Mouse (Mus musculus): ENCODE measurements around the gene Cbs.

Gene Cbs

DNA sequence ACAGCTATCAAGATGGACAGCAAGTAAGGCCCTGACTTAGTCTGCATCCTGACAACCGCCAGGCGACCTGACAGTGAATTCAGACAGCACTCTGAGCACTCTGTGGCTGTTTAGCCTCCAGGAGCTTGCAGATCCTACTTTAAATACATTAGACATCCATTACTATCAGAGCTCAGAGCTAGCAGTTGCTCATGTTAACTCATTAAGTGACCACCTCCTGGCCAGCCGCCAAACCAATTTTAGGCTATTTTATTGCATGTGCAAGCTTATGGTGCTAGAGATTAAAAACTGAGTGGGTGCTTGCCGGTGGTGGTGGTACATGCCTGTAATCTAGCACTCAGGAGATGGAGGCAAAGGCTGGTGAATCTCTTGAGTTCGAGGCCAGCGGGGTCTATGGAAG is 53.3 kb downstream of the Cbs start:
- DNase-seq: no peak

DNA sequence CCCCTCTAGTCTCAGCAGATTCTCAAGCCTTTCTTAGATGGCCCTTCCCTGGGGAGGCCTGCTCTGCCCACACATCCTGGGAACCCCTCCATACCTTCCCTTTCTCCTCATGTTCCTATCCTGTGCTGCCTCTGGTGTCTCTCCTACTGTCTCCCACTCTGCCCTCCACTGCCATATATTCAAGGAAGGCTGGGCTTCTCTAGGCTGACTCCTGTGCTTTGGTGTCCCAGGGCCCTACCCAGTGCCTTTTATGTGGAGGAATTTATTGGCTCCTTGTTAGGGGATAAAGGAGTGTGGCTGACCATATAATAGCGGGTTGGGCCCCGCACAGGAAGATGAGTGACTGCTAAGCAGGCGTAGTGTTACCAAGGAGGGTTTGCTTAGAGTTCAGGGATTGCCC is 53.9 kb downstream of the Cbs start:
- no peak for DNase-seq

DNA sequence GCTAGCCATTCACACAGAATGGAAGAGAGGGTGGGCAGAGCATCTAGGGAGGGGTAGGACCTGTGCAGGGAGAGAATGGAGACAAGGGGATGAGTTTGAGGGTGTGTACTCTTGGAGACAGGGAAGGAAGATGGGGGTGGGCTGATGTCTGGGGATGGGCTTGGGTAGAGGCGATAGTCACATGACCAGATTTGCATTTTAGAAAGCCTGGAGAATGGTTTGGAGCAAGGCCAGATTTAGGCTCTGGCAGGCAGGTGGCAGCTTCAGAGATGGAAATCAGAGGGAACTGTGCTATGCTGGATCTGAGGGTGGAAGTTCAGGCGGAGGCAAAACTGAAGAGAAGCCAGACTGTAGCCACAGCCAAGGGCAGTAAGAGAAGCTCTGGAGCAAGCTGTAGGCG is 56.7 kb downstream of the Cbs start:
- DNase-seq: no peak

DNA sequence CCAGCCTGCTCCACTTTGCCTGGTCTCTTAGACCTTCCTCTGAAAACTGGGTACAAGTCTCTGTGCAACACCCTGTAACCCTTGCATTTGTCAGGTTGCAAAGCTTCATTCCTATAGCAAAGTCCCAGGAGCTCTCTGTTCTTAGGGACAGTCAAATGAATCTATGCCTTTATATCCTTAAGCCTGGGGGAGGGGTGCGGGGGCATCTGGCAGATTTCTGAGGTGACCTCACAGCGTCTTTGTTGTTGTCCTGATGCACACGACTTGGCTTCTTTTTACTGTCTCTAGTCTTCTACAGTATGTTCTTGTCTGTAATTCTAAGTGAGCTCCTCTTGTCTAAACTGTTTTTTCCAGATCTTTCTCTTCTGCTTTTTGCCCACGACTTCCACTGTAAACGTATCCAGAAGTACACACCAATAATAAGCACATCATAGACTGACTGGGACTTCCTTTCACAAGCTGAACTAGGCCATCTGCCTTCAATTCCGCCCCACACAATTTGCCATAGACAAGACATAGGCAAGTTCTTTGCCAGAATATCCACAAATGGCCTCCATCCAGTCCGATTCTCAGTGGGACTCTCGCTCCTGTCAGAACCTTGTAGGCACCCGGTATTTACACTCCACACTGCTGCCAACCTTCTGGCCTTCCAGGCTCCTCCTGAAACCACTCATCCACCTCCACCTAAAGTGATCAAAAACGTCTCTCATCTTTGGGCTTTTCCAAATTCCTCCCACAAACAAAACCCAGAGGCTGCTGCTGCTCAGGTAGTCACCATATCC is 60.5 kb downstream of the Cbs start:
- DNase-seq: no peak

DNA sequence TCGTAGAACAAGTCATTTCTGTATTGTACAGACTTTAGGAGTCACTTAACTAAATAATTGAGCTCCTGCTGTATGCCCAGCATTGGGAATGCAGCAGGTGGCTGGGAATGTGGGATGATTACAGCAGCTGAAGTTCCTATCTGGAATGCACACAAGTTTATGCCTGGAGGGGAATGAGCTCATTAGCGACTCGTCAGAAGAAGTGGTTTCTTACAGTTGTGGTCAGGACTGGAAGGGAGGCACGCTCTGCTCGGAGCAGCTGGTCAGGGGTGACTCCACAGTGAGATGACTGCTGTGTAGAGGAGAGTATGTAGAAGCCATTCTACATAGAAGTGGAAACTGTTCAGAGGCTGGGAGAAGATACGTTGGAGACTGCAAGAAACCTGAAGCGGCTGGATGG is 62.4 kb downstream of the Cbs start:
- no peak for DNase-seq

DNA sequence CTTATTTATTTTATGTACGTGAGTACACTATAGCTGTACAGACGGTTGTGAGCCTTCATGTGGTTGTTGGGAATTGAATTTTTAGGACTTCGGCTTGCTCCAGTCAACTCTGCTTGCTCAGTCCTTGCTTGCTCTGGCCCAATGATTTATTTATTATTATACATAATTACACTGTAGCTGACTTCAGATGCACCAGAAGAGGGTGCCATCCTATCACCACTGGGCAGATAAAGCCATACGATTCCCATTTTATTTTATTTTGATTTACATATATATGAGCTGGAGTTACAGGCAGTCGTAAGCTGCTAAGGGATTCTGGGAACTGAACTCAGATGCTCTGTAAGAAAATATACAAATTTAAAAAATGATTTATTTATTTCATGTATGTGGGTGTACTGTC is 65.3 kb downstream of the Cbs start:
- DNase-seq: no peak

DNA sequence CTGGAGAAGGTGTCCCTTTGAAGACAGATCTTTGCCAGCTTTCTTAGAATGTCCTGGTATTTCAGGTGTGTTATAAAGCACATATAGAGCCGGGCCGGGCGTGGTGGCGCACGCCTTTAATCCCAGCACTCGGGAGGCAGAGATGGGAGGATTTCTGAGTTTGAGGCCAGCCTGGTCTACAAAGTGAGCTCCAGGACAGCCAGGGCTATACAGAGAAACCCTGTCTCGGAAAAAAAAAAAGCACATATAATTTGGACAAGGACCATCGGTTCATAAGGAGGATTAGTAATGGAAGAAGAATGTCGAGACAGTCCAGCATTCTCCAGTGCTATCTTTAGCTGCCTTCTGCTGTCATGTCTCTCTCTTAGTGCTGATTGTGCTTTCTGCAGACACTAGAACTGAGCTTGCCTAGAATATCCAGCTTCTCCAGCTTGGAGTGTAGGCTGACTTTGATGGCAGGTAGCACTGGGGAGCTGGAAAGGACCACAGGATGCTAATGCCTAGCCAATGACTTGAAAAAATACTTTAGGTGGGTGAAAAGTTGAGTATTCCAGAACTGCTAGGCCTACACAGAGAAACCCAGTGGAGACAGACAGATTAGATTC is 66.6 kb downstream of the Cbs start:
- peak in 1 of 2 experiments; percentile 21 for DNase-seq

DNA sequence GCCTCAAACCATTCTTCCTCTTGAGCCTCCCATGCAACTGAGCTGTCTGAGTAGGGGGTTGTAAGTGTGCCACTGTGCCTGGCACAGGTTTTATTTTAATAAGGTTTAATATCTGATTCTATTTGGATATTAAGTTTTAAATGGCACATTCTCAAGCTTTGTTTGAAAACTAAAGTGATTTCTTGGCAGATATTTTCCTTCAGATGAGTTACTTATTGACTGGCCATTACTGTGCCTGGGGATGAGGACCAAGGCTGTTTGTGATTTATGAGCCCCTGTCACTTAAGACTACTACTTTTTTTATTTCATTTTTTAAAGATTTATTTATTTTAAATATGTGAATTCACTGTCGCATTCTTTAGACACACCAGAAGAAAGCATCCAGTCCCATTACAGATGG is 67.3 kb downstream of the Cbs start:
- no peak for DNase-seq

DNA sequence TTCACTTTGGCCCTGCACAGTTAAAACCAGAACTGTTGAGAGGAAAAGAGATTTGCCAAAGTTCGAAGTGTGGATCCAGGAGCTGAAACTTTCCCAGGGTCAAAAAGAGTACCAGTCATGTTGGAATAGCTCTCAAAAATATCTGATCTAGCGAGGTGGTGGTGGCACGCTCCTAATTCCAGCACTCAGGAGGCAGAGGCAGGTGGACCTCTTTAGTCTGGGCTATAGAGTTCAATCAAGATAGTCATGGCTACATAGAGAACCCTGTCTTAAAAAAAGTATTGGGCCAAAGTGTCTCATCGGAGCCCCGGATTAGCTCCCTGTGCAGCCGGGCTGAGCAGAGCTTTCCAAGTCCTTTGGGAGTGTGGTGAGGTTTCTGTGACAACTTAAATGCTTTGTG is 70.8 kb downstream of the Cbs start:
- no peak for DNase-seq

DNA sequence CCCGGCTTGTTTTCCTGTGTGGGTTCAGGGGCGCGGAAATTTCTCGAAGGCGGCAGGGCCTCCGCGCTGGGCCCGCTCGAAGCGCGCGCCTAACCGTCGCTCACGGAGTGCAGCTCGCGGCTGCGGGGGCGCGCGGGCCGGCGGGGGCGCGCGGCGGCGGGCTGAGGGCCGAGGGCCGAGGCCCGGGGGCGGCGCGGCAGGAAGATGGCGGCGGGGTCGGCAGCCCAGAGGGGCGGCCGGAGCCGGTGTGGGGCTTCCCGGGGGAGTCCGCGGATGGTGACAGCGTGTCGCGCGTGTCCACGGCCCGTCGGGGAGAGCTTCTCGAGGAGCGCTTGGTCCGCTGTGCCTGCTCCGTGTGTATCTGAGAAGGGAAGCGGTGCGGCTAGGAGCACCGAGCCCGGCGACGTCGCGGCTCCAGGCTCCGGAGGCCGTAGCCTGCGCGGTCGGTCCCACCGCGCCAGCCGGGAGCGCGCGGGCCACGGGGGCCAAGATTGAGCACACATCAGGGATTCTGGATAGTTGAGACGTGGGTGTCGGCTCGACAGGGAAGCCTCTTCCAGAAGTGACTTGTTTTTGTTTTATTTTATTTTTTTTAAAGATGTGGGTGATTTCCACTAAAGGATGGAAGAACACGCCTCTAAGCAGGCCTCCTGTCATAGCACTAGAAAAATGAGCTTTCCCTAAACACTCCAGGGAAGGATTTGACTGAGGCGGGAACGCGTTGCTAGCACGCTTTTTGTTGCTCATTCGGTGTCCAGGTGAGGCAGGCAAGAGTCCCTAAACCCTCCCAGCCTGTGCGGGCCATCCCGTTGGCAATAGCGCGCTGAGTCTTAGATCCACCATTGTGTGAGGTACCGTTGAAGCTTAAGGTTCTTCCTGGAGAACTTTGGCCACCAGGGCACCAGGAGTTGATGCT is 71.6 kb downstream of the Cbs start:
- peak; percentile 66 for DNase-seq

DNA sequence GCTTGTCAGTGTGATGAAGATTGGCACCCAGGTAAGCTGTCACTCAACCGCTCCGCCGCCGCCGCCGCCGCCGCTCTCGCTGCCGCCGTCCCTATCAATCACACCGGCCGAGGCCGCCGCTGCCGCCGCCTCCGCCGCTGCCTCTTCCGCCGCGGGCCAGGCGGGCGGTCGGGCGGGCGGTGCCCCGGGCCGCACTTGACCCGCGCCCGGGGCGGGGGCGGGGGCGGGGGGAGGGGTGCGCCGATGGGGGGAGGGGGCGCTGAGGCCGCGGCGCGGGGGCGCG is 72.2 kb downstream of the Cbs start:
- no peak for DNase-seq

DNA sequence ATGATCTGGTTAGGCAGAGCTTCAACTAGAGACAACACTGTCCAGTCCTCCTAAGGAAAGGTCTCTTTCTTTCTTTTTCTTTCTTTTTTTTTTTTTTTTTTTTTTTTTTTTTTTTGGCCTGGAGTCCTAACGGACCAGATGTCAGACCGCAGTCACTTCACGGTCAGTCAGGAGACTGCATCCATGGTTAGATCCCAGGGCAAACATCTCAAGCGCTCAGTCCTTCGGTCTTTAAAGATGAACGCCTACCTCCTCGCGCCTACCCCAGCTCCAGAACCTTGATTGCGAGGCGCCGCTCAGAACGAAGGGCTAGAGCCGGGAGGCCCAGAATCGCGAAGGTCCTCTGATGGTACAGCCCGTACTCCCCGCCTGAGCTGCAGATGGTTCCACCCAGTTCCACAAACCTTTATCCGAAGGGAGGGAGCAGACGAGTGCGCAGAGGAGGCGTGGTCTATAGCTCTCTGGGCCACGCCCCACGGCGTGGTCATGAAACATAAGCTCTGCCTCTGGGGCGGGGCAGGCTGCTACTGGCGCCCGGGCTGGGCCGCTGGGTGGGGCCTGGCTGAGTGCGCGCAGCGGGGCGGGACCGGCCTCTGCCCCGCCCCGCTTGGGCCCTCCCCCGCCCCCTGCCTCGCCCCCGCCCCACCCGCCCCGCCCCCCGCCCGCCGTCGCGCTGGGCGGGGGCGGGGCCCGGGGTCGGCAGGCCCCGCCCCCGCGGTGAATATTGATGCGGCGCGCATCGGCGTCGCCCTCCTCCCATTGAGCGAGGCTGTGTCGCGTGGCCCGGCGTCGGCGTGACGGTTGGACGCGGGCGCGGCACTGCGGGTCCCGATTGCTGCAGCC is 72.8 kb downstream of the Cbs start, which contains the start of gene Pknox1:
TSS of gene Pknox1 (plus strand) at position 720 of the 843 bp plus-strand sequence.
- DNase-seq: peak; percentile 98 to 99

DNA sequence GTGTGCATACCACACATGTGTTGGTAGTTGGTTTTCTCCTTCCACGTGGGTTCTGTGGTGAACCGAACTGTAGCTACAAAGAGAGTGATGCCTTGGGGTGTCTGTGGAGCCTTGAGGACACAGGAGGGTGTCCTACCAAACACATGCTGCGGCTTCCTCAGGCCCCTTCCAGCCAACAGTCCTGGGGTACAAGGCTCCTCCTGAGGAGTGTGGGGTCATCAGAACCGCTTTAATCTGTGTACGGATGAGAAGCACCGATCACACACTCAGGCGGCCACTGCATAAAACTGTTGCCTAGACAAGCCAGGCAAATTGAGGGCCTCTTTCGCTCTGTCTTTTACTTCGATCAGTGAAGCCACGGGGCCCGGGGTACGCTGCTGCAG is 73.4 kb downstream of the Cbs start:
- DNase-seq: peak; percentile 22 to 37

DNA sequence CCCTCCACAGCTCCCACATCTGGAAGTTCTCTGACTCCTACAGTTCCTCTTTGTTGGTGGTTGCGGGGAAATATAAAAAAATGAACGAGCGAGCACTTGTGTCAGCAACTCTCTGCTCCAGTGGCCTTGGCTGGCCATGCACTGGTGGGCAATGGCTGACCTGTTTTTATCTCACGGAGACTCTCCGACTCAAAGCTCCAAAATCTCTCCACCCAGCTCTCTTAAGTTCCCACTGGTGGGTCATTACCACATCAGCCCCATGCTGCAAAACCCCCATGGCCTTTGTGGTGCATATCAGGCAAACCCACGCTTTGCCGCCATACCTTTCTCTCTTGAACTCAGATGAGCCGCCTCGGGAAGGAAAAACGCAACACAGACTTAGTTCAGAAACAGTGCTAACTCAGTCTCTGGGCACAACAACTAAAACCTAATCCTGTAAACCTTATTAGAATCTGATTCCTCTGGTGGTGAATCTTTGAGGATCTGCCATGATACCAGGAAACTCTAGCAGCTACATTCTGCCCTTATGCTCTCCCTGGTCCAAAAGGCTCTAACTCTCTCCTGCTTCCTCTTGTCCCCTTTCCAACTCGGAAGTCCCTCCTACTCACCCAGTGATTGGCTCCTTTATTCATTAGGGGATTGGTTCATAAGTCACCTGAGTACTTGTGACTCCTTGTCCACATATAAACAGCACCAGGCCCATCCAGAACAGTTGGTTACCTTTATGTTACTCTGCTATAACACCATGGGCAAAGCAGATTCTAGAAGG is 77.8 kb downstream of the Cbs start:
- no peak for DNase-seq
